Mouse (Mus musculus) MEL-GATA-1-ER (cell line): ENCODE results near the gene Ssxb5.
"Not testable (repeated sequence)": the region's sequence is repeated elsewhere in the genome, so short reads cannot be mapped to it uniquely, and the experiment has no call there.

Experiments used
- DNase-seq: peaks from one replicate; pipeline ENCODE4 v3.0.0-alpha.2; 2012; ENCODE audit warnings: low read depth; ENCODE audit errors: extremely low read depth

Gene Ssxb5

GRCm38 (mm10) chrX:8803391-8803790 is at the start of gene Ssxb5:
Ssxb5 (plus strand) TSS chrX:8803691.
- DNase-seq, result not testable (repeated sequence)

GRCm38 (mm10) chrX:8832043-8832442 is 28.6 kb downstream of the Ssxb5 start:
- no peak for DNase-seq

- no peak for DNase-seq
Measured at GRCm38 (mm10) chrX:8843694-8844093, 40.2 kb downstream of the Ssxb5 start, which contains the start of gene Gm6592. Gm6592 (plus strand) TSS chrX:8843994.

GRCm38 (mm10) chrX:8852486-8852885 is 49.0 kb downstream of the Ssxb5 start:
- DNase-seq, result no peak
